Mouse (Mus musculus) lung, postnatal 0 days (tissue): ENCODE data around the gene Igfbp4.

Experiments used
- CTCF ChIP-seq: IDR thresholded peaks from 2 replicates; pipeline ENCODE4 v1.5.1; 2016; ENCODE audit warnings: antibody characterized with exemption, mild to moderate bottlenecking
- EP300 ChIP-seq: IDR thresholded peaks from 2 replicates; pipeline ENCODE4 v1.6.1; 2016; ENCODE audit warnings: antibody characterized with exemption, mild to moderate bottlenecking, control low read depth

- TF ChIP-seq EP300 (no peak), CTCF (no peak)
These were observed 21.2 kb upstream of the Igfbp4 start for GRCm38 (mm10) chr11:99019844-99020243.
